Mouse (Mus musculus): ENCODE measurements around the gene Mcm3. TPM values are rescaled to one million over a fixed set of nuclear protein-coding genes. Genes with fewer than 3 reads are reported as not detected.

Gene Mcm3
- total RNA-seq, 2 experiments from 2014 or later, result 4.8 to 5.4 TPM

Other genes with a start within 250 kb of the Mcm3 start
- gene Pkhd1, start 202.2 kb downstream of the Mcm3 start, total RNA-seq (2021), result under 1 TPM; 0.08 to 0.11 TPM
- gene Il17a, start 89.4 kb downstream of the Mcm3 start, total RNA-seq (2021), result not detected
- gene Il17f, start 29.7 kb downstream of the Mcm3 start, total RNA-seq (2021), result not detected
- 10 to 100 TPM; 61.6 to 87.0 TPM for gene Paqr8, start 70.3 kb upstream of the Mcm3 start, total RNA-seq (2021)
- gene Efhc1, start 131.3 kb upstream of the Mcm3 start, total RNA-seq (2021), result 1 to 10 TPM; 1.4 to 1.7 TPM